Mouse (Mus musculus) neural tube, embryonic 15.5 days (tissue): ENCODE data around the gene Washc2. TPM values are rescaled to one million over a fixed set of nuclear protein-coding genes. Genes with fewer than 3 reads are reported as not detected.
A peak's percentile ranks its signal among the peaks of the same experiment; 100 is the strongest.
"Not testable (repeated sequence)": the region's sequence is repeated elsewhere in the genome, so short reads cannot be mapped to it uniquely, and the experiment has no call there.

Experiments
- ATAC-seq: fragments of 200-750 bp; cut with Nextera tagmentation; 2 replicates; pipeline ENCODE4 v1.8.0; 2017; ENCODE audit warnings: mild to moderate bottlenecking, moderate TSS enrichment, moderate library complexity; ENCODE audit not compliant: low FRiP score
- H3K27ac ChIP-seq: fragments of 300-500 bp; sonication (generic); replicated peaks from 2 replicates; pipeline ENCODE4 v1.5.1; 2015; ENCODE audit warnings: mild to moderate bottlenecking, inconsistent platforms
- H3K27me3 ChIP-seq: fragments of 300-500 bp; sonication (generic); replicated peaks from 2 replicates; pipeline ENCODE4 v1.6.1; 2015; ENCODE audit warnings: inconsistent platforms
- H3K36me3 ChIP-seq: fragments of 300-500 bp; sonication (generic); 2 replicates; pipeline ENCODE4 v1.6.1; 2015; ENCODE audit warnings: inconsistent platforms
- H3K4me1 ChIP-seq: fragments of 300-500 bp; sonication (generic); 2 replicates; pipeline ENCODE4 v1.6.1; 2015; ENCODE audit warnings: inconsistent platforms
- H3K4me2 ChIP-seq: fragments of 300-500 bp; sonication (generic); 2 replicates; pipeline ENCODE4 v1.6.1; 2015; ENCODE audit warnings: inconsistent platforms, mild to moderate bottlenecking, moderate library complexity
- H3K4me3 ChIP-seq: fragments of 300-500 bp; sonication (generic); replicated peaks from 2 replicates; pipeline ENCODE4 v1.5.1; 2015; ENCODE audit warnings: mild to moderate bottlenecking, inconsistent platforms
- H3K9ac ChIP-seq: fragments of 300-500 bp; sonication (generic); replicated peaks from 2 replicates; pipeline ENCODE4 v1.6.1; 2015; ENCODE audit warnings: mild to moderate bottlenecking, inconsistent platforms
- H3K9me3 ChIP-seq: fragments of 300-500 bp; sonication (generic); replicated peaks from 2 replicates; pipeline ENCODE4 v1.6.1; 2016; ENCODE audit warnings: inconsistent platforms
- WGBS: fragments of 180-500 bp; shearing (Covaris S2); methylation state at CpG from one replicate; pipeline ENCODE4 v1.1.7; 2015; ENCODE audit warnings: mixed read lengths; 5-methylcytosine and 5-hydroxymethylcytosine counted together
- polyA plus RNA-seq: library from polyadenylated mRNA; unstranded; fragments of >200 nt; fragmentation: Nextera tagmentation; extraction: Ambion mirVana; gene quantifications from 2 replicates; pipeline ENCODE4 v1.2.1, GENCODE M21; 2015

Gene Washc2
- polyA plus RNA-seq, 1 experiment from 2014 or later = 65.8 TPM

- Histone ChIP-seq H3K4me1 (peaks cover 9% of the 10 kb centered on the region), H3K9ac (no peak overlapping the region), H3K9me3 (no peaks in the 10 kb centered on the region), H3K27me3 (no peaks in the 10 kb centered on the region; the same call in 1 of the 2 replicates), H3K4me2 (no peak overlapping the region), H3K27ac (no peak overlapping the region), H3K36me3 (no peaks in the 10 kb centered on the region), H3K4me3 (no peak overlapping the region)
- 35% methylated on average over 3 of the region's 3 CpGs for WGBS
- no peak for ATAC-seq
Measured at GRCm38 (mm10) chr6:116198173-116198572, 9.7 kb upstream of the Washc2 start.

GRCm38 (mm10) chr6:116199682-116200081 is 8.2 kb upstream of the Washc2 start:
- H3K27me3 ChIP-seq = no peaks in the 10 kb centered on the region; the same call in 1 of the 2 replicates
- H3K27ac ChIP-seq = no peak overlapping the region
- H3K36me3 ChIP-seq = no peaks in the 10 kb centered on the region
- no peaks in the 10 kb centered on the region for H3K9me3 ChIP-seq
- ATAC-seq = no peak
- WGBS = 77% methylated on average over 2 of the region's 2 CpGs
- no peak overlapping the region for H3K4me2 ChIP-seq
- no peak overlapping the region for H3K9ac ChIP-seq
- no peaks in the 10 kb centered on the region for H3K4me1 ChIP-seq
- H3K4me3 ChIP-seq = no peak overlapping the region

- H3K27ac ChIP-seq = no peak overlapping the region
- no peaks in the 10 kb centered on the region for H3K9me3 ChIP-seq
- 76% methylated on average over 11 of the region's 11 CpGs for WGBS
- H3K9ac ChIP-seq = no peak overlapping the region
- no peak overlapping the region for H3K4me2 ChIP-seq
- H3K4me1 ChIP-seq = no peaks in the 10 kb centered on the region
- H3K27me3 ChIP-seq = no peaks in the 10 kb centered on the region
- peaks cover 73% of the 10 kb centered on the region for H3K36me3 ChIP-seq
- ATAC-seq = no peak
- no peak overlapping the region for H3K4me3 ChIP-seq
Measured at GRCm38 (mm10) chr6:116227767-116228166, 19.9 kb downstream of the Washc2 start.

GRCm38 (mm10) chr6:116228785-116229525 is 21.1 kb downstream of the Washc2 start:
- no peak for ATAC-seq
- H3K36me3 ChIP-seq = peaks cover 78% of the 10 kb centered on the region
- H3K27me3 ChIP-seq = no peaks in the 10 kb centered on the region
- no peaks in the 10 kb centered on the region for H3K4me1 ChIP-seq
- H3K27ac ChIP-seq = no peak overlapping the region
- no peak overlapping the region for H3K4me3 ChIP-seq
- no peak overlapping the region for H3K4me2 ChIP-seq
- no peaks in the 10 kb centered on the region for H3K9me3 ChIP-seq
- 69% methylated on average over 12 of the region's 12 CpGs for WGBS
- H3K9ac ChIP-seq = no peak overlapping the region

GRCm38 (mm10) chr6:116234821-116235220 is 27.0 kb downstream of the Washc2 start:
- WGBS = 93% methylated on average over 2 of the region's 2 CpGs
- not testable (repeated sequence) for ATAC-seq, H3K9ac ChIP-seq, H3K4me3 ChIP-seq, H3K4me1 ChIP-seq, H3K4me2 ChIP-seq, H3K27me3 ChIP-seq, H3K9me3 ChIP-seq, H3K27ac ChIP-seq
- peaks cover 76% of the 10 kb centered on the region for H3K36me3 ChIP-seq

GRCm38 (mm10) chr6:116235336-116235735 is 27.5 kb downstream of the Washc2 start:
- Histone ChIP-seq H3K9ac (no peak overlapping the region), H3K4me1 (no peaks in the 10 kb centered on the region), H3K27me3 (no peaks in the 10 kb centered on the region), H3K27ac (no peak overlapping the region), H3K4me3 (no peak overlapping the region), H3K36me3 (peaks cover 77% of the 10 kb centered on the region), H3K4me2 (no peak overlapping the region), H3K9me3 (no peaks in the 10 kb centered on the region)
- 91% methylated on average over 5 of the region's 5 CpGs for WGBS
- no peak for ATAC-seq

GRCm38 (mm10) chr6:116238083-116238482 is 30.2 kb downstream of the Washc2 start:
- H3K9me3 ChIP-seq = no peaks in the 10 kb centered on the region
- no peak for ATAC-seq
- H3K4me2 ChIP-seq = no peak overlapping the region
- H3K9ac ChIP-seq = no peak overlapping the region
- no peaks in the 10 kb centered on the region for H3K4me1 ChIP-seq
- no peaks in the 10 kb centered on the region for H3K27me3 ChIP-seq
- peaks cover 75% of the 10 kb centered on the region for H3K36me3 ChIP-seq
- H3K27ac ChIP-seq = no peak overlapping the region
- 92% methylated on average over 5 of the region's 5 CpGs for WGBS
- H3K4me3 ChIP-seq = no peak overlapping the region

- 81% methylated on average over 2 of the region's 2 CpGs for WGBS
- Histone ChIP-seq H3K4me3 (no peak overlapping the region), H3K36me3 (peaks cover 74% of the 10 kb centered on the region)
Measured at GRCm38 (mm10) chr6:116240371-116240770, 32.5 kb downstream of the Washc2 start.

GRCm38 (mm10) chr6:116259649-116260048 is 51.8 kb downstream of the Washc2 start:
- Histone ChIP-seq H3K4me3 (no peak overlapping the region), H3K4me1 (0 out of 2 replicates have a peak, but pooled peaks cover 2% of the 10 kb centered on the region), H3K9ac (no peak overlapping the region), H3K27ac (no peak overlapping the region), H3K9me3 (no peaks in the 10 kb centered on the region), H3K36me3 (peaks cover 63% of the 10 kb centered on the region), H3K4me2 (no peak overlapping the region), H3K27me3 (no peaks in the 10 kb centered on the region)
- 94% methylated on average over 4 of the region's 4 CpGs for WGBS
- ATAC-seq = no peak

More at GRCm38 (mm10) chr6:116240371-116240770, 32.5 kb downstream of the Washc2 start:
- Histone ChIP-seq H3K9me3 (no peaks in the 10 kb centered on the region), H3K4me2 (no peak overlapping the region), H3K27me3 (no peaks in the 10 kb centered on the region), H3K4me1 (no peaks in the 10 kb centered on the region), H3K9ac (no peak overlapping the region), H3K27ac (no peak overlapping the region)
- ATAC-seq = no peak

- no peaks in the 10 kb centered on the region for H3K27me3 ChIP-seq
- H3K9ac ChIP-seq = no peak overlapping the region
- WGBS = 92% methylated on average over 5 of the region's 5 CpGs
- no peak overlapping the region for H3K27ac ChIP-seq
- peaks cover 7% of the 10 kb centered on the region; the same call in 1 of the 2 replicates for H3K4me1 ChIP-seq
- no peak for ATAC-seq
- H3K4me2 ChIP-seq = no peak overlapping the region
- no peak overlapping the region for H3K4me3 ChIP-seq
- H3K9me3 ChIP-seq = no peaks in the 10 kb centered on the region
- peaks cover 55% of the 10 kb centered on the region for H3K36me3 ChIP-seq
Measured at GRCm38 (mm10) chr6:116260481-116260880, 52.6 kb downstream of the Washc2 start.

GRCm38 (mm10) chr6:116262824-116263223 is 55.0 kb downstream of the Washc2 start:
- Histone ChIP-seq H3K27me3 (no peaks in the 10 kb centered on the region), H3K9ac (no peak overlapping the region), H3K36me3 (peaks cover 36% of the 10 kb centered on the region), H3K4me2 (no peak overlapping the region), H3K9me3 (no peaks in the 10 kb centered on the region), H3K4me3 (no peak overlapping the region), H3K4me1 (peaks cover 17% of the 10 kb centered on the region), H3K27ac (no peak overlapping the region)
- 94% methylated on average over 1 of the region's 1 CpGs for WGBS
- no peak for ATAC-seq

GRCm38 (mm10) chr6:116264018-116264651 is 56.3 kb downstream of the Washc2 start, which contains the start of gene Zfand4:
Zfand4 (plus strand) TSS chr6:116264222.
- Histone ChIP-seq H3K9ac (peak within 1 kb of the TSS; percentile 62), H3K4me1 (peaks cover 17% of the 10 kb centered on the region), H3K36me3 (peaks cover 26% of the 10 kb centered on the region), H3K27ac (peak within 1 kb of the TSS; percentile 63; the same call in 1 of the 2 replicates), H3K4me2 (peak within 1 kb of the TSS; percentile 77), H3K4me3 (peak within 1 kb of the TSS; percentile 66), H3K9me3 (no peaks in the 10 kb centered on the region), H3K27me3 (no peaks in the 10 kb centered on the region)
- WGBS = under 1% methylated on average over 55 of the region's 67 CpGs
- peak; percentile 96 for ATAC-seq
